Mouse (Mus musculus): ENCODE data around the gene Asgr1.

GRCm38 (mm10) chr11:70066701-70067100 lies 12.8 kb downstream of the Asgr1 start:
- TF ChIP-seq CTCF (IDR thresholded peaks at IDR 0.05; ENCODE audit: low read depth): no peak
- no peak for TF ChIP-seq EP300 (IDR thresholded peaks at IDR 0.05; ENCODE audit: low read depth)
